Mouse (Mus musculus): ENCODE results near the gene Gm48552.
A peak's percentile ranks its signal among the peaks of the same experiment; 100 is the strongest.

Gene Gm48552

DNA sequence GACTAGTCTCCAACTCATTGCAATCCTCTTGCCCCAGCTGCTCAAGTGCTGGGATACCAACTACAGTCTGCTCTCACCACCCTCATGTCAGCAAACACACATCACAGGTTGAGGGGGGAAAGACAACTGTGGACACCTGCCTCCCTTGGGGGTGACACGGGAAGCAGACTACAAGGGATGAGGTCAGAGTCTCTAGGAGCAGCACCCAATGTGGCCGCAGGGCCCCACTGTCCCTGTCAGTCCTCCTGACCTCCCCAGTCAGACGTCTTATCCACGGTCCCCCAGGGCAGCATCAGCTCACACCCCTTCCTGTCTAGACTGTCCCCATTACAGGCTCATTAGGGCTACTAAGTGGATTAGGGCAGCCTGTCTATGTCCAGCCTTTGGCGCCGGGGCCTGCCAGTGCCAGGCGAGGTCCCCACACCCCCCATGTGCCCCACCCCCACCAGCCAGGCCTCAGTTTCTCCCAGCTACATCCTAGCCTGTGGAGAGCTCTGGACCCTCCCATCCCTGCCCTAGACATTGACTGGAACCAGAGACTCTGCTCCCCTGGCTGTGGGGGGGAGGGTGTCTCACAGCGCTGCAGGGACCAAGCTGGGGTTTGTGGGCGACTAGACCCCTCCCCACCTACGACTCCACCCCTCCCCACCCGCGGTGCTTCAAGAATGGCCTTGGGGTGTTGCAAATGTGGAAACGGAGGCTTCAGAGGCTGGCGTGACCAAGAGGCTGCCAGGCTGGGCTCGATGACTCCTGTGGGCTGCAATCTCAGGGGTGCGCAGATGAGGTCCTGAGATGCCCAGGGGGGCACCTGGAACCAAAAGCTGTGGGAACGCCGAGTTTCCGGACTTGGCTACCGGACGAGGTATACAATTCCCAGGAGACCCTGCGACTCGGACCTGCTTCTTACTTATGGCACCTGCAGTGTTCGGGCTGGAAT, 18.0 kb downstream of the Gm48552 start:
- DNase-seq (ENCODE audit: low read depth, low spot score) = no peak

DNA sequence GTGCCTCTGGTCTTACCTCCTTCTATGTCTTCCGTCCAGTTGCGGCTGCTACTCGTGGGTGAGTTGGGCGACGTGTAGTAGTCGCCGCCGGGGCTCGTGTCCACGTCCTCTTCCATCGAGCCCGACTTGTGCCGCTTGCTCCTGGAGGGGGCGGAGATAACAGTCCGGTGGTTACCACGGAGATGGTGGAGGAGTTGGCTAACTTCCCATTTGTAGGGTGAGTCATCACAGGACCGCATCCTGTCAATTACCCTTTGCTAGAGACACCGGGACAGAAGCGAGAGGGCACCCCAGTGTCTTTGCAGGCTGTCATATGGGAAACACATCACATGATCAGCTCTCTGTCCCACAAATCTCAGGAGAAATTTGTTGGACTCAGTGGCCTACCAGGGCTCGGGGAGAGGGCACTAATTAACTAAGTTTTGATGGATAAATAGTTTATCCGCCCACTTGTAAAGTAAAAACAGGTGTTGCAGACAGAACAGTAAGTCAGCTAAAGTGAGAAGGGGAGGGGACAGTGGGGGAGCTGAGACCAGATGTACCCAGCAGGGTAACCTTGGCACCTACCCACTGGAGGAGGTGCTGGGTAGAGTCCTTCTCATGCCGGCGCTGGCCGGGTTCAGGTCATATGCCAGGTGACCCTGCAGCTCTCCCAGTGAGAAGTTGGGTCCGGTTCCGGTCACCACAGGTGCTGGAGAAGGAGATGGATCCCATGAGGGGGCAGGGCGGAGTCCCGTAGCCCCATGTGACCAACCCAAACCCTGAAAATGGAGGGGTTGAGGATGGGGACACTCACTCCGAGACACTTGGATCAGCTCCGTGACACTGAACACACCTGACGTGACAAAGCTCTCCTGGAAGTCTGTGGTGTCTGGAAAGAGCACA, 19.0 kb downstream of the Gm48552 start:
- DNase-seq (ENCODE audit: low read depth, low spot score) = peak; percentile 78

DNA sequence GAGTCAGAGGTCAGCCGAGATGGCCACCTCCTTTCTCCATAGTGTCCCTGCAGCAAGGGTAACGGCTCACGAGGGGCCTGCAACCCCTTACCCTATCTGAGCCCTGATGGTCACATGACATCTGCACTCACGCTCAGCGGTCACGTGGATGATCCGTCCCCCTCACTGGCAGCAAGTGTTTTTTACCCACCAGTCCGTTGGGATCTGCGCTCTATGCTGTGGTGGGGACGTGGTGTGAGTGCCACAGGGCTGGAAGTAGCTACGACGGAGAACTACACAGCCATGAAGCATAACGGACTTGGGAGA, 19.6 kb downstream of the Gm48552 start:
- no peak for DNase-seq (ENCODE audit: low read depth, low spot score)

DNA sequence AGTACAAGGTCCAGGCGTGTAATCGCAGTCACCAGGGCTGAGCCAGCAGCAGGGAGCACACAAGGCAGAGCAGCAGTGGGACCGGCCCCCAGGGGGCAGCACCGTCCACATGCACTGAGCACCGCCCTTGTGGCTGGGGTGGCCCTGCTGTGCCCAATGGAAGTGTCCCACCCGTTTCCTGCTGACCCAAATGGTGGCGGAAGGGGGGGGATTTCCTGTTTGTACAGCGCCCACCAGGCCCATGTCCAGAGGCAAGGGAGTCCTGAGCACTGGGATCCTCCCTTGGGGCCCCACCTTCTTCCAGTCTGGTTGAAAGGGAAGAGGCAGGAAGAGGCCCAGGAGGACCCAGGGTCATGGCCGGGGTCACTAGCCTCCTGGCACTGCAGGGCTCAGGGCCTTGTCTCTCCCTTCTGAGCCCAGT, 20.1 kb downstream of the Gm48552 start:
- DNase-seq (ENCODE audit: low read depth, low spot score) = peak; percentile 89

DNA sequence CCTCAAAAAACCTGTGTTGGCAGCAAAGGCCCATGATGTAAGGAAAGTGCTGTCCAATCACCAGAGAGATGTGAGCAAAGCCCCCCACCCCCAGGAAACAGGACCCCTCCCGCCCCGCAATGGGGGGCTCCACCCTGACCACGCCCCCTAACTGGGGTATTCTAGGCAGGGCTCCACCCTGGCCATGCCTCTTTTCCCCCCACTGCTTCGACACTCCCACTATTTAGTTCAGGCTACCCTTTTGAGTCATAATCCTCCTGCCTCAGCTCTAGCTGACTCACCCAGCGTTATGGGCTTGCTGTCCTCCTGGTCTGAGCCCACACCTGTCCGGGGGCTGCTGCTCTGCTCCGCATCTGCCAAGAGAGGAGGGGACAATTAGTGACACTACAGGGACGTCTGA, 20.5 kb downstream of the Gm48552 start:
- no peak for DNase-seq (ENCODE audit: low read depth, low spot score)

DNA sequence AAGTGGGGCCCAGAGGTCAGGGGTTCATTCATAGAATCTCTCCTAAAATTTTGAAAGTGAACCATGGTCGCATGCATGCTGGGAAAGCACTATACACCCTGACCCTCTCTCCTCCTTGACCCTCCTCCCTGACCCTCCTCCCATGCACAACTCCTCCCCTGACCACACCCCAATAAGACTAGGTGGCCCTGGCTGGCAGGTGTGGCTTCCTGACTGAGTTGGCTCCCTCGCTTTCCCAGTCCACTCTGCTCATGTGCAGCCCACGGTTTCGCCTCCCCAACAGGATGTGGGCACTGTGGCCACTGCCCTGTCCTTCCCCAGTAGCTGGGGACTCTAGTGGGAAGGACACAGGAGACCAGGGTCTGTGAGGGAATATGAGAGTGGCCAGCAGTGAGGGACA, 21.5 kb downstream of the Gm48552 start:
- no peak for DNase-seq (ENCODE audit: low read depth, low spot score)

DNA sequence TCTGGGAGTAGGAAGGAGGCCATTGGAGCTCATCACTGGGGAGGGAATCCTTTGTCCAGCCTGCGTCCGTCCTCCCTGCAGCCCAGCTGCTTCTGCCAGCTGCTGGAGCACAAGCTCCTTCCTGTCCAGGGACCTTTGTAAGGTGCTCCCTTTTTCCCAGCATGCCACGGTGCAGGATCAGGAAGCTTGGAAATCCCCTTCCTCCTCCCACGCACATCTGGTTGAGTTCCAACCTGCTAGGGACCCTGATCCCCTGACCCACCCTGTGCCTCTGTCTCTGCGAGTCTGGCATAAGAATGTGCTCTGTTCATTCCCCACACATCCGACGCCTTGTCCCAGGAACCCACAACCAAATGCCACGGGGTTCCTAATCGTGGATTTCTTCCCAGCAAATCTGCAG, 22.2 kb downstream of the Gm48552 start:
- DNase-seq (ENCODE audit: low read depth, low spot score) = no peak

DNA sequence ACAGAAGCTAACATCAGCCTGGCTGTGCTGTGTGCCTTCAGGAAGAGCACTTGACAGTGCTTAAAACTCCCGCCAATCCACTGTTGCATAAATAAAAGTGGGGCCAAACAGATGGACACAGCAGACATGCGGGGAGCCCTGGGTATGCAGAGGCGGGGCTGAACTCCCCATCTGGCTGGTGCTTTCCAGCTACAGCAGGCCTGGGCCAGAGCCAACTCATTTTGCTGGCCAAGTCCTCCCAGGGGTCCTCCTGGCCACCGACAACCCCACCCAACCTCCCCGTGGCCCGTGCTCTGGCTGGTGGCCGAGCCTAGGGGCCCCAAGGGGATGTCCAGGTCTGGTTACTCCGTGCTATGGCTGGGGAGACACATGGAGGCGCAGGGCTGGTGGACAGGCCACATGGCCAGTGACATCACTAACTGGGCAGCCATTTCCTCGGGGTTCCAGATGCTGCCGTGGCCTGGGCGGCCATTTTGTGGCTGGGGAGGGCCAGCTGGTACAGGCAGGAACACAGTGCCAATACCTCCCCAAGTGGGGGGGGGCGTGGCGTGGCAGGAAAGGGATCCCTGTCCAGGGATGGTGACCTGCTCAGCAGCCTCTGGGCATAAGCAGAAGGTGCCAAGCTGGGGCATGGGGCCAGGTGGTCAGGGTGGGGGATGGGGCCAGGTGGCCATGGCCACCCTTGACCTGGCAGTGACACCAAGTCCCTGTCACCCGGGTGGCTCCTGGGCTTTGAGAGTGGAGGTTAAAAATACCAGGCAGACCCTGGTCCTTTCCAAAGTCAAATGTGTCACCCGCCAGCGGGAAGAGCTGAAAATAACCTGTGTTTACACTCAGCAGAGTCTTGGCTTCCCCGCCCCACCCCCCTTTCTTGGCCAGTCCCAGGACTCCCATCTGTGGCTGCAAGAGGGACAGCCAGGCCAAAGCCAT, 22.9 kb downstream of the Gm48552 start:
- DNase-seq (ENCODE audit: low read depth, low spot score) = no peak

DNA sequence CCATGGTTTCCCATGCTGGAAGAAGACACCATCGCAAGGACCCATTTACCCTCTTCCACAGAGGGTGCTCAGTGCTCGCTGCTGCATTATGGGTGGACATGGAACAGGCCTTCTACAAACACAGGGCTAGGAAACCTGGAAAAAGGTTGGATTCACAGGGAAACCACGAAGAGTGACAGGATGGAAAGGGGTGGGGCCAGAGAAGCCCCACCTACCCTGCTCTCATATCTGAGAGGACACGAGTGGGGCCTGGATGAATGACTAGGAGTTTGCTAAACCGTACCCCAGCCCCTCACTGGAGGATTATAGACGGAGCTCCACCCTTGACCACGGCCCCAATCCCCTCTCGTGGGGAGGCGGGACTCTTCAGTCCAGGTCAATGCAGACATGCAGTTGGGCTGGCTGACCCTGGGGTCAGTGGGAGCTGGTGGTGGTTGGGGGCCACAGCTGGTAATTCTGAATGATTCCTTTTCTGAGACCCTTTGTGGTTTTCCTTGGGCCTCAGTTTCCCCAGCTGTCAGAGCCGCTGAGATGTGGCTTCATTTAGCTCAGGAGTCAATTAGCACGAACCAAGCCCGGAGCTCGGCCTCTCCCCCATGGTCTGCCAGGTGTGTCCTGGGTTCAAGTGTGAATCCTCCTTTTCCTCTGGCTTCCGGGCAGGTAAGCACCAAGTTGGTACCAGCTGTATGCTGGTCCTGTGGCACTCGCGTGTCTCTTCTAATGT, 23.9 kb downstream of the Gm48552 start:
- no peak for DNase-seq (ENCODE audit: low read depth, low spot score)

DNA sequence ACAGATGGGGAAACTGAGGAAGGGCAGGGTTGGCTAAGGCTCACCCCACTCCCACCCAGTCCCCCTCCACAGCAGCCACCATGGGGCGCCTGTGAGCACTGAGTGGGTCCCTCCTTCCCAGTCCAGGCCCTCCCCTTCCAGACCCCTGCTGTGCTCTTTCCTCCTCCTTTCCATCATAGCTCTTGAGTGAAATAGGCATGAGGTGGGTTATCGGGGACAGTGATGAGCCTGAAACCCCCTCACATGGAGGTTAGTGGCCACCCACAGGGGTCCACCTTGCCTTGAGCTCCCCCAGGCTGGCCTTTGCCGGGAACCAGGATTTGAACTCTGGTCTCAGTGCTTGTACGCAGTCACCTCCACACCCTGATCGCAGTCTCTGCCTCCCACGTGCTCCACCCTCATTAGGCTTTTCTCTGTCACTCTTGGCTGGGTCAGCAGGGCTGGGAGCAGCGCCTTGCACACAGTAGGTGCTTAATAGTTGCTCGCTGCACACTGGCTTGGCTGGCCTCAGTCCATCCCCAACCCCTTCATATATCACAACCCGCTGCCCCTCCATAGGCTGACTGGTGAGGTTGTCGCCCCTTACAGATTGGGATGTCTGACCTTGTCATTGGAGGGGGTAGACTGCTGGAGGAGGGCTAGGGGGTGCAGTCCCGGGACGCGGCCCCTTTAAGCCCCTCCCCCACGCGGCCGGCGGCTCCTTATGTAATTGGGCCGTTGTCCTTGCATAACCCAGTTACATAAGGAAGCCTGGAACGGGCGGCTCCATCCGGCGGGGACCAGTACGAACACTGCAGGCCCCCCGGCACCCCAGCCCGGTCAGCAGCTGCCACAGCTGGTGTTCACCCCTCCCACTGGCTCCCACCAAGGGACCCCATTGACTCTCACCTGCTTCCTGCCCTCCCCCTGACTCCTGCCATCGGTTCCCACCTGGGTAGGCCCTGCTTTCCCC, 24.8 kb downstream of the Gm48552 start:
- DNase-seq (ENCODE audit: low read depth, low spot score) = no peak

DNA sequence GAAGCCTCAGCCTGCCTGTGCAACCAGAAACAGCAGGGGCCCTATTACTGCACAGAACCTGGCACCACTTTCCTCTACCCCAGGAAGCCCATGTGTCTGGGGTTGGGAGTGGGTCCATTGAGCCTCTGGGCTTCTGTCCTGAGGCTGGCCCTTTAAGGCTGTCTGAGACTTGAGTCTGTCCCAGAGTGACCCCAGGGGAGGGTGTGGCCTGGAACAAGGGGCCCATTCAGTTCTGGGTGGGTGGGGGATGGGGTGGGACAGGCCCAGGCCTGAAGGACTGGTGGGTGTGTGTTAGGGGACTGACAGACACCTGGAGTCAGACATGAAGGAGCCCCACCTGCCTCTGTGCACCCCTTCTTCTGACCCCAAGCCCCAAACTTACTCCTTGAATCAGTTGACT, 25.9 kb downstream of the Gm48552 start:
- DNase-seq (ENCODE audit: low read depth, low spot score) = no peak

DNA sequence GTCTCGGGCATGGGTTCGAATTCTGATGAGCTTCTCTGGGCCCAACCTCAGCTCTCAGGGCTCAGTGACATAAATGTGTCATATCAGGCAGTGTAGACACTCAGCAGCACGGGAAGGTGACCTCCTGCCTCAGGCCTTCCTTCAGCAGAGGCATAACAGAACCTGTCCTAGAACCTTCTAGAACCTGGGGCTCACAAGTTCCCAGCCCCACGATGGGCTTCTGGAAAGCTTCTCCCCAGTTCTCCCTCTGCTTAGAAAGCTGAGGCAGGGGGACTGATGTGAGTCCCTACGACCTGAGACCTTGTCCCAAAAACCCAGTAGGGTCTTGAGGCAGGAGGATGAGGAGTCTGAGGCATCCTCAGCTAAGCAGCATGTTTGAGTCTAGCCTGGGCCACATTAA, 26.3 kb downstream of the Gm48552 start:
- no peak for DNase-seq (ENCODE audit: low read depth, low spot score)

DNA sequence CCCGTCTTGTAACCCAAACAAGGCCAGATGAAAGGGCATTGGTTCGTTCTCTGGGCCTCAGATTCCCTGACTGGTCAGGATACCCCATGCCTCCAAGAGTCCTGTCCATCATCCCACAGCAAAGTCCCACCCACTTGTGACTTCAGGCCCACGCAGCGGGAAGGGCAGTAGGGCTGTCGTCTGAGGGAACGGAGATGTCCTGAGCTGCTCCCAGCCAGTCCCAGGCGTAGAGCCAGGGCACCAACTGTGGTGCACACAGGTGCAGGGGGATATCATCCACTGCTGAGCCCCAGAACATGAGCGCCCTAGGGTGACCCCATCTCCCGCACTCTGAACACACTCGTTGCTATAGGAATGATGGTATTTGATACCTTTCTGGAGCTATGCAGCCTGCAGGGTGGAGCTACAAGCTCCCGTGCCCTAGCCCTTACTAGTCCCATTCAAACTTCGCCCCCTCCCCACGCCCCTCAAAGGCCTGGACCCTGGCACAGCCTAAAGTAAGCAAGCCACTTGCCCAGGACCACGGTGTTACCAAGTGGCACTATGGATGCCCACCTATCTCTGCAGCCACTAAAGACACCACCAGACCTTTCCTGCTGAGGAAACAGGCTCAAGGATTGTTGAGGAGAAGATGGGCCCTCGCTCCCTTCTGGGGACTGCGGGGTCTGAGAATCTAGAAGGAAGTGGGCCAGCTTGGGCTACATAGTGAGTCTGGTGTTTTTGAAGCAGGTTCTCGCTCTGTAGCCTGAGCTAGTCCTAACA, 26.9 kb downstream of the Gm48552 start:
- no peak for DNase-seq (ENCODE audit: low read depth, low spot score)

DNA sequence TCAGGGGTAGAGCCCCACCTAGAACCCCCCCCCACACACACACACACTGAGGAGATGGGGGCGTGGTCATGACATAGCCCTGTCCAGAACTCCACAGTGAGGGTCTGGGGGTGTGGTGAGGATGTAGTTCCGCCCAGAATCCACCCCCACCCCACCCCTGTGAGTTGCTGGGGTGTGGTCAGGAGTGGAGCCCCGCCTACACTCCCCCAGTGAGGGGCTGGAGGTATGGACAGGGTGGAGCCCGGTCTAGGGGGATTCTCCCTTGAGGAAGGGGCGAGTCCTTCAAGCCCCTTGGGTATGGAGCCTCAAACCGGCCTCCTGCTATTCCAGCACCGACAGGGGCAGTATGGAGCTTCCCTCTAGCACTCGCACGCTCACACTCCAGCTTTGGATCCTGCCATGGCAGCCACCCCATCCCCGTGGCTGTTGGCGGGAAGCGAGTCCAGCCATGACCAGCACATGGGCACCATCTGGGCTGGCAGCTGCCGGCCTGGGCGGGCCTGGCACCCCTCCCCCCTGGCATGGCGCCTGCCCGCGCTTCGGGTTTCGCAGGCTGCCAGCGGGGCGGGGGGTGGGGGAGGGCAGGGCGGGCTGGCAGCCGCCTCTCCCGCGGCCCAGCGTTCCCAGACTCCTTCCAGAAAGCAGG, 27.9 kb downstream of the Gm48552 start:
- no peak for DNase-seq (ENCODE audit: low read depth, low spot score)

DNA sequence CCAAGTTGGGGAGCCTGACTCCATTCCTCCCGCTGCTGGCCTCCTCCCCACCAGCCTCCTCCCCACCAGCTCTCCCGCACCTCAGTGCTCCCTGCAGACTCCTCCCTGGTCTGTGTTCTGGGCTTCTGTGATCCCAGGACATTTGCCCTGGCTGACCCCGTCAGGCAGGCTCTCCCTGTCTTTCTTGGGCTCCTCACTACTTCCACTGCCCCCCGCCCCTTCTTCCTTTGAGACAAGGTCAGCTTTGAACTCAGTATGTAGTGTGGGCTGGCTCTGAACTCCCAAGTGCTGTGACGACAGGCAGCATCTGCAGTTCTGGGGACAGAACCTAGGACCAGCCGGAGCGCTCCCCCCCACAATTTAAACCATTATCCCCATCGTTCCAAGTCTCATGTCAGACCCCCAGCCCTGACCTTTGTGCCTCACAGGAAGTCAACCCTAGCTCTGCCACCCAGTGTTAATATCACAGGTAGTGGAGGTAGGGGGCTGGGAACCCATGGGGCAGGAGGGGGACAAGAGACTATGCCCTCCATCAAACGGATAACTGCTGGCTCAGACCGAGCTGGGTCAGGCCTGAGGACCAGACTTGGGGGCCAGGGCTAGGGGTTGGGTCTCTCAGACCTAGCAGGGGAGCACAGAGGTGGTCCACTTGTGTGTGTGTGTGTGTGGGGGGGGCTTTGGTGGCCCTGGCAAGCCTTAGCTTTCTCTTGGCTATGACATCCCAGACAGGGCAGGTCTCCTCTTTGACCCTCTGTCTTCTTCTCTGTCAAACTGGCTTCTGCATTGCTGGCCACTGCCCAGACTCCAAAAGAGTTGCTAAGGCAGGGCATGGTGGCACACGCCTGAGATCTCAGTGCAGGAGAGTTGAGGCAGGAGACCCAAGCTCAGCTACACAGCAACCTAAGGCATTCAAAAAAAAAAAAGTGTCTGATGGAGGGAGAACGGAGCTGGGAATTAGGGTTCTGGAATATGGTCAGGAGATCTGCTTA, 28.7 kb downstream of the Gm48552 start:
- DNase-seq (ENCODE audit: low read depth, low spot score) = no peak

DNA sequence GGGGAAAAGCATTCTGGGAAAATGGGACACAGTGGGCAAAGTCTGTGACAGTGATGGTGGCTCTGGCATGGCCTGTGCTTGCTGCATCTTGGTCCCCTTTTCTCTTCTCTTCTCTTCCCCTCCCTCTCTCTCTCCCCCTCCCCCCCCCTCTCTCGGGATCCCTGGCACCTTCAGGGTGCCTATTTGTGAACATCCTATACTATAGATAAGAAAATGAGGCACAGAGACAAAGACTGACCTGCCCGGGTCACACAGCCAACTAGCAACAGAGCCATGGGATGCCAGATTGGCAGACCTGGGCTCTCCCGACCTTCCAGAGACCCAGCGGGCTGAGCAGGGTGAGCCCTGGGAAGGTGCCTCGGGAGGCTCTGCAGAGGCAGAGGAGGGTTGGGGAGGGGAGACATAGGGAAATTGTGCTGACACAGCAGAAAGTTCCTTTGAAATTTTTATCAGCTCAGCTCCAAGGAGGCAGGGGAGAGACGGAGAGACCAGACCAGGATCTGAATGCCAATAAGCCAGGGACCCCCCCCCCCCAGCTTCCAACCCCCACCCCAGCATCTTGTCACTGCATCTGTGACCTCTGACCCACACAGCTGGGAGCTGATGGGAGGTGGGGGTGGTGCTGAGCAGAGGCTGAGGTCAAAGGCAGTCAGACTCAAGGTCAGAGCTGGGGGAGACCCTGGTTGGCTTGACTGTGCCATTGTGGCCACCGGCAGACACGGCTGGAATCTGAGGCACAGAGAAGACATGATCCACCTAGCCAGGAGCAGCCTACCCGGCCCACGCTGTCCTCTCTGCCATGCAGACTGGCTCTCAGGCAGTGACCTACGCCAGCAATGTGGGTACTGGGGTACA, 29.6 kb downstream of the Gm48552 start:
- no peak for DNase-seq (ENCODE audit: low read depth, low spot score)
